Mouse (Mus musculus) kidney, postnatal 10 days (tissue): ENCODE data around the gene Umad1.

Source experiments
- DNase-seq: peaks from one replicate; pipeline ENCODE4 v3.0.0; 2021; ENCODE audit warnings: mixed read lengths

Umad1 gene

DNA sequence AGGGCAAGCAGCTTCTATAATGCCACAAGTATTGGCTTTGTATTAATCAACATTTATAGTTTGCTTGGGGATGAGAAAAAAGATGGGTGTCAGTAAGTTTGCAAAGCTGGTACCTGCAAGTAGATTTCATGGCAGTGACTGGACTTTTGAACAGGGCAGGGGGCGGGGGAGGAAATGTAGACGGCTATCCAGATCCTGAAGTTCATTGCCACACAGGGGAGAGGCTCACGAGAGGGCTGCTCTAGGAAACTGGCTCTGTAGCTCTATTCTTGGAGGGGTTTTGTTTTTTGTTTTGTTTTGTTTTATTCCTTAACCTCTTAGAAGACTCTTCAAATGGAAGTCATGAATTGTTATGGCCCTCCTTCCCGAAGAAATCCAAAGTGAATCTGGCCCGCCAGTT, 162.3 kb downstream of the Umad1 start:
- DNase-seq, result no peak

DNA sequence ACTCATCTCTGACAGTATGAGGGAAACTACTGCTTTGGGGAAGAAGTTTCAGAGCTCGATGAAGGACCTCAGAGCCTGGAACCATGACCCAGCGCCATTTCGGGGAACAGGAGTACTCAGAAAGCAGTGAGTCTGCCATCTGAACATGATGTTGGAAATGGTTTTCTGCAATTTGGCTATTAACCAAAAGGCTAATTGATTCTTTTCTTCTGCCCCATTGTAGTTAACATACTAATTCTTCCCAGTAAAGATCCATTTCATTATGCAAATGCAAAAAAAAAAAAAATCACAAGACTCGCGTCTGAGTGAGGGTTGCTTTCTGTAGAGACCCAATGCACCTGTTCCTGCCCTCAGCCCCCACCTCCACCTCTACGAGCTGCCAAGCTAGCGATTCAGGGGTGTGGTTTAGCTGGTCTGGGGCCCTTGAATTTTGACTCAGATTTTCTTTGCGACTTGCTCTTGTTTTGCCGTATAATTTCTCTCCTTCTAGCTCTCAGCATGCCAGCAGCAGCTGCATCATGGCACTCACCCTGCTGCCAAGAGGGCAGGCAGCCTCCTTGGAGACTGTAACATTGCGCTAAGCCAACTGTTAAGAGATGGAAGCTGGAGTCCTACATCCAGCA, 163.0 kb downstream of the Umad1 start:
- DNase-seq, result no peak

DNA sequence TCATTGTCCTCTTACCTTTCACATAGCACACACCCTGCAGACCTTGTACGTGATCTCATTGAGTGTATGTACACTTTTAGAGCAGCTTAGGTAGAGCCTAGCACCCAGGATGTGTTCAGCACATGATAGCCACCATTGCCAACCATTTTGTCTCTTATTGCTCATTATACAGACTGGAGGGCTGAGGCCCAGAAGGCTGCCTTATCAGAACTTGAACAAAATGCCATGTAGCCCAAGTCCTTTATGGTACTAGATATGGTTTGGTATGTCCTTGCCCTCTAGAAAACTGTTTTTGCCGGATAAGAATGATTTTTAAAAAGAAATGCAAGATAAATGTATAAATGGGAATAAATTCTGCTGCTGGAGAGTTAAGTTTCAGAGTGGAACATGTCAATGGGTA, 164.1 kb downstream of the Umad1 start:
- no peak for DNase-seq

DNA sequence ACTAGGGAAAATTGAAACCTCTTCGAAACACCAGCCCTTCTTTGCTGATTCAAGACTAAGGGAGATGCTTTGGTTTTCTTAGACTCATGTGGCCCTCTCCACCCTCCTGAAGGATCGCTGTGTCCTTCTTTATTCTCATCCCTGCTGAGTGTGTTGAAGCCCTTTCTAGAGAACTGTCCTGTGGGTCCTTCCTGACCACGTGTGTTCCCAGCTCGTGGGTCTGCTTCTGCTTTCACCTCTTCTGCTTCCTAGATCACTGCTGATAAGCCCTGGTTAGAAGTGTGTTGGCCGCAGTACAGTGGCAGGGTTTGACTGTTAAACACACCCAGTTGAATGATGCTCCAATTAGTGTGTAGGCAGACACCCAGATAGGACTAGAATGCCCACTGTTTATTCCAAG, 168.6 kb downstream of the Umad1 start:
- DNase-seq, result no peak

DNA sequence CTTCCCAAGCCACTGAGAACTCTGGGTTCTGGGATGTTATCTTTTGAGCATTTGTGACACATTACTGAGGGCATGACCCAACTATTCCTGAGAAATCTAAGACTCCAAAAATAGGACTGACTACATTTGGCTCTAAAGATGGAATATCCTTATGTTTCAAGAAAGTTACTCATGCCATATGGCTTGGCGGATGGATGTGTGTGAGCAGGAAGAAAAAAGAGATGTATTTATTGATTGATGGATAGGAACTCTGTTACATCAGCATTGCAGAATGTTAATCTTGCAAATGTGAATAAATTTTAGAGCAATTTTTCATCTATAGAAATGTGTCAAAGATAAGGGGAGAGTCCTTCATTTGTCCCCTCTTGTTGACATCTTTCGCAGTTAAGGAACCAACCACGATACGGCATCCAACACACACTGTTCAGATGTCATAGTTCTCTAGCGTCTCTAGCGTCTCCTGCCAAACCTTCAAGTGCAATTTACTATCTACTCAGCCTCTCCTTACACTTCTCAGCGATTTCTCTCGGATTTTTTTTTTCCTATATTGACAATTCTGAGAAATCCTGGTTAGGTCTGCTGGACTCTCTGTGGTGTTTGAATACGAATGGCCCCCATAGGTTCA, 171.6 kb downstream of the Umad1 start:
- DNase-seq, result no peak

DNA sequence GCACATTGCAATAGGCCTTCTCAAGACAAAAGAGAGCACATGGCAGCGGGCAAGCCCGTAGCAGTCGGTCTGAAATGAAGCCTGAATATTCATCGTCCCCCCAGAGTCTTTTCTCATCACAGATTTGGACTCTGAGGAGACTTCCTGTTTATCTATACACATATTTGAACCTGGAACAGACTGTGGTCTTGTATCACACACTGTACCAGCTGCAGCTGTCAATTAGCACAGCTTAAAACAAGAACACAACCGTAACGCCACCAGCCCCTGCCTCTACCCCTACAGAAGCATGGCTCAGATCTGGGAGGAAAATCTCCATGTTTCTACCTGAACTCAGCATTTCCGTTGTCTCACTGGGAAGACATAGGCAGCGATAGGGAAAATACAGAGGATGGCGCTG, 174.1 kb downstream of the Umad1 start:
- DNase-seq, result no peak

DNA sequence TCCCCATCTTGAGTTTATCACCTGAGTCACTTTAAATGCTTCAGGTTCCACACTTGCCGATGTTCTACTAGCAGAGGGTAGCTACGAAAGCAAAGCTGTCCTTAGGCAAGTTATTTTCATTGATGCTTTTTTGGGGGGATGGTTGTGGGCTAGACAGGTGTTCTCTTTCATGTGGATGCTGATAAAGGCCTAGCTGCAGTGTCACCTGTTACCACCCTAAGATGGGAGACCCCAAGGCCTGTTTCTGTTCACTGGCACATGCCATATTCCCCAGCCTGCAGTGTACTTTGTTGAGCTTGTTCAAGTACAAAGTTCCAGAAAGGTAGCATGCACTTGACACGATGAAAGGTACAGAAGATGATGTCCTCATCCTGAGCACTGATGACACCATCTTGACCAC, 178.8 kb downstream of the Umad1 start:
- DNase-seq, result no peak

DNA sequence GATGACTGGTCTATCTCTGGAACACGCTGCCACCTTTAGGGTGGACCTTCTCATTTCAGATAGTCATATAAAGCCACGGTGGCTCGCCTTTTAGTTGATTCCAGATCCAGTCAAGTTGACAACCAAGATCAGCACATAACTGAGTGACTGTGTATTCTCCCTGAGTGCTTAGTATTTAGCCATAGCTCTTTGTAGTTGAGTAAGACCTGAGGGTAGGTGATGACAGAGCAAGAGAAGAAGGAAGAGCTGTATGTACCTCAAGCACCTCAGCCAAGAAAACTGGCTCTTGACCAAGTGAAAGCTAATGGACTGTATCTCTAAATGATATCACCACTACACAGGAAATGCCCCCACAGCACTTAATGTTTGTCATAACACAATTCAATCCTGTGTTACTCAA, 182.7 kb downstream of the Umad1 start:
- DNase-seq, result no peak

DNA sequence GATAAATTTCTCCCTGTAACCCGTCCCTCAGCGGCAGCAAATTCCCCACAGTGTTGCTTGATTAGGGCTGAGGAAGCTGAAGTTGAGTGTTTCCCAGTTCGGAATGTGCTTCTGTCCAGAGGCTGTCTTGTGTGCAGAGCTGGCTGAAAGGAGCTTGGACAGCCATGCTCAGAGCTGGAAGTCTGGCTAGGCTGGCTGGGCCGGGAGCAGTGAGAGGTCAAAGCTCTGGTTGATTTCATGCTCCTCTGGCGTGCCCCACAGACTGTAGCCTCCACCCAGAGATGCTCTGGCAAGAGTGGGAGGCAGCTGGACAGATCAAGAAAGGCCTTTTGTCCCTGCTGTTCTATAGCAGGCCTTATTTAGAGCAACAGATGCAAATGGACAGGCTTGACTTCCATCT, 187.7 kb downstream of the Umad1 start:
- DNase-seq, result peak; percentile 28

DNA sequence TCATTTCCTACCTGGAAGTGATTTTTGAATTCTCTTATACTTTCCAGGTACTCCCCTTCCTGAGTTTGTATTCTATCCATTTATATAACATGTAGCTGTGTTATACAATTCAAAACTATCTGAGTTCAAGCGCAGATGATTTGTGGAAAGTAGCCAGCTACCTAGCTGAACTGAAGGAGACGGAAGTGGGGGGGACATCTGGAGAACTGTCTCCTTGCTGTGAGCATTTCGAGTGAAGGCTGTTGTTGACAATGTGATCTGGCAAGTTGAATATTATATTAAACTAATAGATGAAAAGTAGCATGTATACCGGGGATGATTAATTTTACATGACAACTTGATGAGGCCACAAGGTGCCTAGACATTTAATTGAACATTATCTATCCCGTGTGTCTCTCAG, 196.5 kb downstream of the Umad1 start:
- no peak for DNase-seq

DNA sequence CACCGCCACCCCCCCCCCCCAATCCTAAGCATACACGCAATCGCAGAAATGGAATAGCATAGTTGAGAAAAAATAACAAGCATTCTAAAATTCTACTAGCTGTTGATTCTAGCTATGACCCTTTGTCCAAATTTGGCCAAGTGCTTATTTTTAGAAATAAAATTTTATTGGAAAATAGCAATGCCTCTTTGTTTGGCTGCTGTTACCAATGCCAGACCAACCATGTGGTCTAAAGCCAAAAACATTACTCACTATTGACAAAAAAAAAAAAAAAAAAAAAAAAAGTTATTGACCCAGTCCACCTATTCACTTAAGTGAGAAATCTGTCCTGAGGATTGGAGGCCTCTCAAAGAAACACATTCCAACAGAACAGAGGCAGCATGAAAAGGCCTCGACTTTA, 199.5 kb downstream of the Umad1 start:
- DNase-seq, result no peak

DNA sequence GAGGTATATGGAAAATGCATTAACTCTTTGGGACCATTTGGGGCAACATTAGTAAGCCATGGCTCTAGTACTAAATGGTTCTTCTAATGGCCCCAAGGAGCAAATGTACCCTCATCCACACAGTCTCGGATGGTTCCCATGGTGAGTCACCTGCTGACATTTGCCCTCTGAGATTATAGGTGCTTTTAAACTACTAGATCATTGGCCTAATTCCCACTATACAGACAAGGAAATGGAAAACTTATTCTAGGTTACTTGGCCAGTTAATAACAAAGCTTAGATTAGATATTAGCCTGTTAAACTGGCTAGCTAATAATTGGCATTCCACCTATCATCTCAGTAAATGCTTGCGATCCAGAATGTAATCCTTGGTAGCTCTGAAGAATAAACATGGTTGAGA, 203.4 kb downstream of the Umad1 start:
- no peak for DNase-seq

DNA sequence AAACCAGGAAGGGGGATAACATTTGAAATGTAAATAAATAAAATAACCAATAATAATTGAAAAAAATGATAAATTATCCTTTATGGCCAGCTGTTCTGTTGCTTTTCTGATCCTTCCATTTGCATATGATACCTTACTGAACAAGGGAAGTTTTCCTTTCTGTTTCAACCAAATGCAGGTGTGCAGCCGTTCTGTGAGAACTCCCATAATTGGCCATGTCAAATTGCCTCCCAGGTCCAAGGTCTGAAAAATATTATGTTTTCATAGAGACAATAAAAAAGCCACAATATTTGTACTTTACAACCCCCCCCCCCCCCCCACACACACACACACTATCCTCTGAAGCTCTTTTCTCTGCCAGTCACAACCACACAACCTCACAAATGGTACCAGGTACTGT, 206.3 kb downstream of the Umad1 start:
- no peak for DNase-seq

DNA sequence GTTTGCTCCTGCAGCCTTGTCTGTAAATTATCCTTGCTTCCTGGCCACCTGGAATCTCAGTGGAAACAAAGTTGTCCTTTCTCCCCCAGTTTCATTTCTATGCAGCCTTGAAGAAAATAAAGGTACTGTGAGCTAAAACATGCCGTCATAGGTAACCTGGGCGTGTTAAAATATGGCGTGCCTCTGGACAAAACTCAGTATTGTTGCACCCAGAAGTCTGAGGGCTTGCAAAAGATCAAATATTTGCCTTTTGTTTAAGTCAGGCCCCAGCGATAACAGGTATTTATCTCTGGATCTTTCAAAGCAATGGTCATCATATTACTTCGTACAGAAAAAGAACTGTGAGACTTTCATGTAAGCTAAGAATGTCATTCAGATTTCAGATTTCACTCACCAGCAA, 206.9 kb downstream of the Umad1 start:
- DNase-seq, result no peak

DNA sequence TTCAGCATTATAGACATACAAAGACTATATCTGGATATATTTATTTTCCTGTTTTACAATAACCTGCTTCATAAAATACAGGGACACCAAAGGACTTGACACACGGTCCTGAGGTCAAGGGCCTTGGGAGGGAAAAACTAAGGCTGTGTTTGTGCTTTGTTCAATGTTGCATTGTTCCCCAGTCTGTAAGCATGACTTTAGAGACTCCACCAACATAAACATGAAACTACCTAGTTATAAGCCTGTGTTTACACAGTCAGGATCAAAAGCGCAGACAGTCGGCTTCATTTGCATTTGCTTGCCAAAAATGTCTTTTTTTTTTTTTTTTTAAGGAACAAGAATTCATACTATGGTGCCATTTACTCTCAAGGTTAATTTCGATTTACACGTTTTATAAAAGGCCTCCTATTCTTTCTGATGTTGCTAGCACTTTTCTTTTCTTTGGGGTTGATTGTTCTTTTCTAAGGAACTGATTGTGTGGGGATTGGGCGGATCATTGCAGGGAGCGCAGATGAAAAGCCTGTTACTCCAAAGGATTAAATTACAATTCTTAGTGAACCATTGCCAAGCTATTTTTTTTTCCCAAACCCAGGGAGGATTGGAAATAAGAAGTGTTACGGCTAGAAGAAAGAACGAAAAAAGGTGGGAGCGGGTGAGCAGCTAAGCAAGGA, 208.7 kb downstream of the Umad1 start:
- DNase-seq, result no peak

DNA sequence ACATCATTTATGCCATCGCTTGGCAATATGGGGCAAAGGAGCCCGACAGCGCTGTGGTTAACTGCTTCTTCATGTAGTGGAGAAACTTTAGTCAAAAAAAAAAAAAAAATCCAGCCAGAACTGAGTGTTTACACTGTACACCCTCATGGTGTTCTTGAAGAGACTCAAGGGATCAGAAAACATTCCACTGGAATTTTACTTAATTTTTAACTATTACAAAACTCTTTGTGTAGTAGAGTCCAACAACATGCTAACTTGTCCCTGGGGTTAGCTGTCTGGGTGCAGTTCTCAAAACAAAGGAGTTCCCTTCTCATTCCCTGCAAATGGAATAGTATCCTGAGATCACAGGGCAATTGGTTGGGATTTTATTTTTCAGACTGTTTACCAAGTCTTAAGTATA, 210.8 kb downstream of the Umad1 start:
- DNase-seq, result no peak

DNA sequence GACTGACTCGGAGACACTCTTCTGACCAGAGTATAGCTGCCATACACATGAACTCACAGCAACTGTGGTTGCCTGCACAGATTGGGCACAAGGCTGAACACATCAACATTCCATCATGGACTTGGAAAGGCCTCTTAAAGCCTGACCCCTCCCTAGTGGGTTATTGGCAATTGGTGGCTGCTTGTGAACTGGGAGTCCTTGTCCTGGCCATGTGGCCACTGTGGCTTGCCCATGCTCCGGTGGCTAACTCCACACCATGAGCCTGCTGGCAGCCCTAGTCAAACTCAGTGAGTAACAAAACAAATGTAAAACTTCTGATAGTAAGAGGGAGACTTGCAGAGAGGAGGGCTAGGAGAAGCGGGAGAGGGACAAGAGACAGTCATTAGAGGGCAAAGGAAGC, 213.0 kb downstream of the Umad1 start:
- DNase-seq, result no peak

DNA sequence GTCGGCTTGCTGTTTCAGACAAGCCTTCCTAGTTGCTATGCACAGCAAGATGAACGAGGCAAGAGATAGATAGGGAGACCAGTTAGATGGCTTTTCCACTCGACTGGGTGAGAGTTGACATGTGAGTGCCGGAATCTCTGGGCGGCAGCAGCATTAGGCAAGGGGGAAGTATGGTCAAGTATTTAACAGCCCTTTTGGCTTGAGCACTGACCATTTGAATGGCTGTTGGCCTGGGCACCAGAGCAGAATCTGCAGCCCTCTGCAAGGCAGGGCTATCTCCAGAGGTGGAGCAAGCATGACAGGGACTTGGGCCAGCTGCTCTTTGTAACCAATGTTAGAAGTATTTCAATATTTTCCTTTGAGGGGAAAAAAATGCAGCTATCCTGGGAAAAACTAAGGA, 213.8 kb downstream of the Umad1 start:
- DNase-seq, result peak; percentile 47

DNA sequence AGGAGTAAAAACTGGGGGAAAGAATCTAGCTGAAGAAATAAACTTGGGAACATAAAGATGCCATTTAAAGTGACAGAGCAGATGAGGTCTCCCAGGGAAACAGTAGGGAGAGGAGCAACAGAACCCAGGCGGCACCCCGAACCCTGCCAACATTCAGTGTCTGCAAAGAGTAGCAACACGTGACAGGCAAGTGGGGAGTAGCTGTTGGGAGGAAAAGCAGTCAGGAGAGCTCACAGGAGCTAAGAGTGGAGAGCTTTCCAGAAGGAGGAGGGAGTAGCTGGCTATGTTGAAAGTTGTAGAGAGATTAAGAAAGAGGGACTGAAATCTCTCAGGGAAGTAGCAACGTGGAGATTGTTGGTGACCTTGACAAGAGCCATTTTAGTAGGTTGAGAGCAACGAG, 214.4 kb downstream of the Umad1 start:
- peak; percentile 24 for DNase-seq

DNA sequence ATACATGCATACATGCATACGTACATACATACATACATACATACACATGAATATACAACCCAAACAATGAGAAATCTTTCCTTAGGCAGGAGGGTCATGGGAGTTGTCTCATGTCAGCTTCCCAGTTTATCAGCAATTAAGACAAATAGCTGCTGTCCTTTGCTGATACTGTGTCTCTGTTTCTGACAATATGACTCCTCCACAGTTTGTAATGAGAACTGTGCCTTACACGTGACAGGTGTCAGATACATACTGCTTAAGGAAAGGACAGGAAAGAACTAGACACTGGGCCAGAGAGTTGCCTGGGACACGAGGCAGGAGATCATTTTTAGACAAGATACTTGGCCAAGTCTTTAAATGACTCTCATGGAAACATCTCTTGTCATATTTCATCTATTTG, 215.2 kb downstream of the Umad1 start:
- no peak for DNase-seq

DNA sequence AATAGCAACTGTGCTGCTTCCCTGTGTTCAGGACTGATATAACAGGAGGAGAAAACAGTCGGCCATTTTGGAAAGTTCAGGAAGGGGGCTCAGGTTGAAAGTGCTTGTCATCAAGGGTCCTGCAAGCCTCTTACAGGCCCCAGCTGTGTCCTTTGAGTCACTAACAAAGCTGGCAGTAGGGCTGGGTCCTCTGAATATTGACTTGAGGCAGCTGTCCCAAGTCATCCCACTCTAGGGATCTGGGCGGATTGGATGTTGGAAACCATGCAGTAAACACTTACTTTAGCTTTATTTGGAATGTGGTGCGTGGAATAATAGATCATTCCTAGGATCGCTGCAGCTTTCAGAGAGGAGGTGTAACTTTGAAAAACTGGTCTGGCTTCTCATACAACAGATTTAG, 215.7 kb downstream of the Umad1 start:
- DNase-seq, result peak; percentile 10

DNA sequence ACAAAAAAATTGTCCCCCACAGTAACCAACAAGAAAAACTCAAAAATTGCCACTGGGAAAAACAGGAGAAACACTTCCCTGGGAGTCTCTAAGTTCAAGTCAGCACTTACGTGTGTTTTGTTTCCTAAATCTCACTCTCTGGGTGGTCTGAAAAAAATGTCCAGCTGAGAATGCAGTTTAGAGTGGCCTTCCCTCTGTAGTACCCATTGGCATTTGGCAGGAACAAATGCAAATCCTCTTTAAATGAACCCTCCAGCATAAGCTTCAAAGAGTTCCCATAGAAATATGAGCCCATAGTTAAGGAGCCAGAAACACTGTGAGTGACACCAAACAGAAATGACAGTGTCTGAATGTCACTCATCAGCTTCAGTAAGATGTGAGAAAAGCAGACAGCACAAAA, 220.1 kb downstream of the Umad1 start:
- no peak for DNase-seq

DNA sequence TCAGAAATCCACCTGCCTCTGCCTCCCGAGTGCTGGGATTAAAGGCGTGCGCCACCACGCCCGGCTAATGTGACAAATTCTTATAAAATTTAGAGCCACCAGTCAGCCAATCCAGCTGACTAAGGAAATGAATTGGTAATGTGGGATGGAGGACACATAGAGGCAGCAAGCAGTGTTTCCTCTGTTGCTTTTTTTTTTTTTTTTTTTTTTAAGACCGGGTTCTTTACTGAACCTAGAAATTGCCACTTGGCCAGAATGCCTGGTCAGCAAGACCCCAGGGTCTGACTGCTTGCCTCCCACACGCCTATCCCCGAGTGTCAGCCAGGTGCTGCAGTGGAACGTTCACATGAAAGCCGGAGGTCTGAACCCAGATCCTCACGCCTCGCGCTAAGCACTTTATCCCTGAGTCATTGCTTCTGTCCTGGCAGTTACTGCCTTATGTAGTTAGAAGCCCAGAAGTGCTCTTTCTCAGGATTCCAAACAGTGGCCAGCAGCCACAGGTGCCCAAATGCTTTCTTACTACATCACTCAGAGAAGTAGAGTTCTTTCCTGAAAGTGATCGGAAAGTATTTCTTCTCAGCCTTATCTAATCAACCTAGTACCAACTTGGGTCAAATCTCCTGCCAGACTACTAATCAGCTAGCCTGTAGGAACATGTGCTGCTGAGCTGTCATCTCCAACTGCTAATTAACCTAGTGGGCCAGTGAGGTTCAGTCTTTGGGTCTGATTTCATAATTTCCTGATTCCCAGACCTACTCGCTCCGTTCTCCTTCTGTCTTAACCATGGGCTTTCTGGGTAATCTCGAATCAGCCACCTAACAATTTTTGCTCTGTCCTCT, 225.6 kb downstream of the Umad1 start:
- DNase-seq, result no peak
